ENCODE assay signal across 8 mouse cellular contexts in genomic region chr5:21434148-21434929, GRCm38 (mm10). TPM values are rescaled to one million over a fixed set of nuclear protein-coding genes. Genes with fewer than 3 reads are reported as not detected.
DNase-seq lines count a peak whose midpoint lies in the region; ATAC-seq lines count a peak whose summit lies in the region.

No protein-coding gene starts in this region.

- ATAC-seq in CD4-positive, CD25-positive, alpha-beta regulatory T cell, adult 4 months: no peak
- ATAC-seq in limb, embryonic 11.5 days (ENCODE audit: insufficient number of reproducible peaks, low FRiP score, low TSS enrichment, low read depth): no peak
- ATAC-seq in lung, embryonic 16.5 days (ENCODE audit: low read depth): peak; percentile 78

- no peaks in the 10 kb centered on the region for H3K36me3 ChIP-seq in limb, embryonic 11.5 days (ENCODE audit: control insufficient read depth, insufficient read depth, low read length)
- no peaks in the 10 kb centered on the region for H3K36me3 ChIP-seq in limb, embryonic 10.5 days
- no peaks in the 10 kb centered on the region for H3K36me3 ChIP-seq in lung, embryonic 16.5 days (ENCODE audit: control insufficient read depth, insufficient read depth, low read length)

- WGBS in limb, embryonic 11.5 days: 68% methylated on average over 11 of the region's 11 CpGs
- 84% methylated on average over 11 of the region's 11 CpGs for WGBS in limb, embryonic 10.5 days
- WGBS in lung, embryonic 16.5 days: 62% methylated on average over 11 of the region's 11 CpGs

- peak; percentile 30 for DNase-seq in CD4-positive, CD25-positive, alpha-beta regulatory T cell, adult 2 months (ENCODE audit: low read depth, low spot score)
- peak; percentile 32 for DNase-seq in limb, embryonic 11.5 days (ENCODE audit: low spot score)
- no peak for DNase-seq in limb, embryonic 10.5 days (ENCODE audit: low spot score)
- peak; percentile 50 for DNase-seq in embryo, embryonic 10.5 days (ENCODE audit: low spot score)
- no peak for DNase-seq in ovary, postnatal 14 days (ENCODE audit: low spot score)
- no peak for DNase-seq in thymus, adult 18-20 months

- no peak overlapping the region for H3K27ac ChIP-seq in limb, embryonic 11.5 days (replicated peaks; ENCODE audit: low read depth, low read length)
- no peak overlapping the region for H3K27ac ChIP-seq in limb, embryonic 10.5 days
- no peak overlapping the region for H3K27ac ChIP-seq in lung, embryonic 16.5 days (ENCODE audit: low read length)

- no peak overlapping the region for H3K4me2 ChIP-seq in limb, embryonic 11.5 days (ENCODE audit: low read depth, severe bottlenecking)
- H3K4me2 ChIP-seq in lung, embryonic 16.5 days (ENCODE audit: low read depth, low read length): no peak overlapping the region

- no peak overlapping the region for H3K4me3 ChIP-seq in limb, embryonic 11.5 days (ENCODE audit: low read depth, low read length)
- no peak overlapping the region for H3K4me3 ChIP-seq in limb, embryonic 10.5 days
- no peak overlapping the region for H3K4me3 ChIP-seq in lung, embryonic 16.5 days (ENCODE audit: low read length)

- H3K27me3 ChIP-seq in limb, embryonic 11.5 days (ENCODE audit: control insufficient read depth, insufficient read depth, low read length): no peaks in the 10 kb centered on the region
- H3K27me3 ChIP-seq in limb, embryonic 10.5 days (ENCODE audit: low read depth, poor library complexity, severe bottlenecking): no peaks in the 10 kb centered on the region
- no peaks in the 10 kb centered on the region for H3K27me3 ChIP-seq in lung, embryonic 16.5 days (ENCODE audit: control insufficient read depth, insufficient read depth, low read depth, low read length)

- no peaks in the 10 kb centered on the region for H3K4me1 ChIP-seq in limb, embryonic 11.5 days (ENCODE audit: control insufficient read depth, insufficient read depth, low read length)
- no peaks in the 10 kb centered on the region for H3K4me1 ChIP-seq in limb, embryonic 10.5 days
- H3K4me1 ChIP-seq in lung, embryonic 16.5 days (replicated peaks; ENCODE audit: control insufficient read depth, insufficient read depth, low read length): peaks cover 6% of the 10 kb centered on the region

- H3K9ac ChIP-seq in limb, embryonic 11.5 days (ENCODE audit: low read length): no peak overlapping the region
- H3K9ac ChIP-seq in lung, embryonic 16.5 days (ENCODE audit: low read length): no peak overlapping the region

- no peaks in the 10 kb centered on the region for H3K9me3 ChIP-seq in limb, embryonic 11.5 days (ENCODE audit: control insufficient read depth, low read length)
- H3K9me3 ChIP-seq in limb, embryonic 10.5 days (replicated peaks): no peaks in the 10 kb centered on the region
- no peaks in the 10 kb centered on the region for H3K9me3 ChIP-seq in lung, embryonic 16.5 days (ENCODE audit: control insufficient read depth, low read length)

RNA-seq across cellular contexts. Expression of gene Fam185a, which starts 9.6 kb away (rescaled TPM):
- 1 to 10 TPM; 2.2 to 2.7 TPM for polyA plus RNA-seq in CD4-positive, CD25-positive, alpha-beta regulatory T cell, adult 4 months (2017; shearing (Covaris generic))
- polyA plus RNA-seq in limb, embryonic 11.5 days (2014; fragmentation: Nextera tagmentation; extraction: Ambion mirVana): 6.0 and 7.6 TPM in 2 replicates
- 6.9 and 8.1 TPM in 2 replicates for polyA plus RNA-seq in limb, embryonic 10.5 days (2016; fragmentation: Nextera tagmentation; extraction: Ambion mirVana)
- 4.0 and 4.1 TPM in 2 replicates for polyA plus RNA-seq in lung, embryonic 16.5 days (2015; fragmentation: Nextera tagmentation; extraction: Ambion mirVana)

RNA-seq across cellular contexts. Expression of gene Ccdc146, which starts 9.9 kb away (rescaled TPM):
- under 1 TPM; 0.29 to 0.74 TPM for polyA plus RNA-seq in CD4-positive, CD25-positive, alpha-beta regulatory T cell, adult 4 months (2017; shearing (Covaris generic))
- not detected in 2 replicates for polyA plus RNA-seq in limb, embryonic 11.5 days (2014; fragmentation: Nextera tagmentation; extraction: Ambion mirVana)
- not detected in 2 replicates for polyA plus RNA-seq in limb, embryonic 10.5 days (2016; fragmentation: Nextera tagmentation; extraction: Ambion mirVana)
- polyA plus RNA-seq in lung, embryonic 16.5 days (2015; fragmentation: Nextera tagmentation; extraction: Ambion mirVana): 3.6 and 3.7 TPM in 2 replicates

Comparison
In these comparisons a context has a peak if more than half of its experiments do, and no peak if none do; other contexts are left out.
1. DNase-seq: peak in CD4-positive, CD25-positive, alpha-beta regulatory T cell, adult 2 months (single experiment), limb, embryonic 11.5 days (single experiment) and embryo, embryonic 10.5 days (single experiment); none in limb, embryonic 10.5 days (single experiment), ovary, postnatal 14 days (single experiment) and thymus, adult 18-20 months (0 of 2).